Mouse (Mus musculus): Measurements from ENCODE around the gene Litaf. TPM values are rescaled to one million over a fixed set of nuclear protein-coding genes. Genes with fewer than 3 reads are reported as not detected.

The Litaf gene
- polyA plus RNA-seq, 1 experiment from 2014 or later: 59.2 TPM

DNA sequence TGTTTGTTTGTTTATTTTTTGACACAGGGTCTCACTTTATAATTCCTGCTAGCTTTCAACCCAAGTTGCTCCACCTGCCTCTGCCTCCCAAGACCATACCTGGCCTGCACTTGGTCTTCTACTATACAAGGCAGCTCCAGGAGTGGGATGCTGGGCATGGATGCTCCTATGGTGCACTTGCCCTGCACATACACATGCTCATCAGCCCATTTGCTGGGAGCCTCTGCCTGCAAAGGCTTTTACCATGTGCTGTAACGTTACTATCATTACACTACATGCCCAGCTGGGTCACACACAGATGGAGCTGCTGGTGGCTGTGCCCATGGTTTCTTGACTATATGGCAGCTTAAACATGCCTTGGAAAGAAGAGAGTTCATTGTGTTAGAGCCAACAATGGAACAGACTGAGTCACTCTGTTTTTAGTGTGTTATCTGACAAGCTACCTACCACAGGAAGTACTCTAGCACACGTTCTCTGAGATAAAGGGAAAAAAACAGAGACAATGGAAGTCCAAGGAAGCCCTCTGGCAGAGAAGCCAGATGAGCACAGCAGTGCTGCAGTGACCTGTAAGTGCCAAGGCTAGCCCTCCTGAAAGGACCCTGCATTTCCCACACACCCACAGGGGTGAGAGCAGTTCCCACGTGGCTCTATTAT lies 12.4 kb upstream of the Litaf start:
- Histone ChIP-seq H3K4me3 (no peak overlapping the region), H3K27me3 (no peaks in the 10 kb centered on the region), H3K9me3 (replicated peaks) (no peaks in the 10 kb centered on the region), H3K9ac (no peak overlapping the region), H3K4me1 (peaks cover under 1% of the 10 kb centered on the region), H3K4me2 (no peak overlapping the region), H3K36me3 (ENCODE audit: poor library complexity, severe bottlenecking) (peaks cover 89% of the 10 kb centered on the region), H3K27ac (no peak overlapping the region)
- ATAC-seq: no peak
- WGBS: 78% methylated on average over 3 of the region's 3 CpGs

DNA sequence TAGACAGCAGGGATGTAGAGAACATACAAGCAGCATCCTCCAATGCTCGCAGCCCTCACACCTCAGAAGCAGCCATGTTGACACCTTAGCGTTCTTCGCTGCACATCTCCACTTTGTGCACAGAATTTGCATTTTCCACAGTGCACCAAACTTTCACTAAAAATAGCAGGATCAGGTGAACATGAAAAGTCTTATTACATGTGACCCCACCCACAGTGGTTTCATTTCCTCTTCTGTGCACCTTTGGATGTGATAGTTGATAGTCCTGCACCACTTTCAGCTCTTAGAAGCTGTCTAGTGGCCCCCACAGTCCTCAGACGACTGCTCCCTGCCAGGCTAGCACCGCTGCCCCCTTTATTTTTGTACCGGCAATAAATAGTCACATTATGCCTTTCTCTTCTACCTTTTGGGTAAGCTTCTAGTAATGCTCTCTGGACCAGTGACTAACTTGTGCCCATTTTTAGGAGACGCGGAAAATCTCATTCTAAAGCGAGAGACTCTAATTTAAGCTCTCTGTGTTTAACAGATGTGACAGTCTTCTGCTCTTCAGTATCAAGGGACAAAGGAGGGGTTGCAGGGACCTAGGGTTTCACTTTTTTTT lies 11.7 kb upstream of the Litaf start:
- H3K36me3 ChIP-seq (ENCODE audit: poor library complexity, severe bottlenecking): peaks cover 89% of the 10 kb centered on the region
- no peak overlapping the region for H3K9ac ChIP-seq
- peaks cover 7% of the 10 kb centered on the region for H3K4me1 ChIP-seq
- no peak overlapping the region for H3K4me3 ChIP-seq
- H3K27ac ChIP-seq: no peak overlapping the region
- ATAC-seq: no peak
- WGBS: 90% methylated on average over 9 of the region's 9 CpGs
- no peaks in the 10 kb centered on the region for H3K27me3 ChIP-seq
- H3K4me2 ChIP-seq: no peak overlapping the region
- H3K9me3 ChIP-seq (replicated peaks): no peaks in the 10 kb centered on the region

DNA sequence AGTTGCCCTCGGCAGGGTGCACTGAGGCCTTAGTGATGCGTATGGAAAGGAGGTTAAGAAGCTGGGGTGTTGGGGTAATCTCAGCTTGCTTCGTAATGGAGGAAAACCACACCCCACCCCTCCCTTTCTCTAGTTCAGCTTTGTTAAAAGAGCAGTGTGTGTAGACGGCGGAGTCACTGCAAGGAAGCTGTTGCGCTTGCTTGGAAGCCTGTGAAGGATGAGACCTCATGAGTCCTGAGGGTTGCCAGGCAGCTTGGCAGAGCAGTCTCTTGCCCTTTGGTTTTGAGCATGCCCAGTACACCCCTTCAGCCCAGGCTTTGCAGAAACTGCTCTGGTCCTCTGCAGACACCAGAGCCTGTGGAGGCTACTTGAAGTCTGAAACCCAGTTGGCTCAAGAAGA lies 7.1 kb upstream of the Litaf start:
- no peaks in the 10 kb centered on the region for H3K27me3 ChIP-seq
- H3K36me3 ChIP-seq (ENCODE audit: poor library complexity, severe bottlenecking): peaks cover 77% of the 10 kb centered on the region
- peaks cover 49% of the 10 kb centered on the region for H3K4me1 ChIP-seq
- H3K4me3 ChIP-seq: no peak overlapping the region
- H3K4me2 ChIP-seq: no peak overlapping the region
- no peak overlapping the region for H3K27ac ChIP-seq
- no peak overlapping the region for H3K9ac ChIP-seq
- no peaks in the 10 kb centered on the region for H3K9me3 ChIP-seq (replicated peaks)
- no peak for ATAC-seq
- 82% methylated on average over 6 of the region's 6 CpGs for WGBS

DNA sequence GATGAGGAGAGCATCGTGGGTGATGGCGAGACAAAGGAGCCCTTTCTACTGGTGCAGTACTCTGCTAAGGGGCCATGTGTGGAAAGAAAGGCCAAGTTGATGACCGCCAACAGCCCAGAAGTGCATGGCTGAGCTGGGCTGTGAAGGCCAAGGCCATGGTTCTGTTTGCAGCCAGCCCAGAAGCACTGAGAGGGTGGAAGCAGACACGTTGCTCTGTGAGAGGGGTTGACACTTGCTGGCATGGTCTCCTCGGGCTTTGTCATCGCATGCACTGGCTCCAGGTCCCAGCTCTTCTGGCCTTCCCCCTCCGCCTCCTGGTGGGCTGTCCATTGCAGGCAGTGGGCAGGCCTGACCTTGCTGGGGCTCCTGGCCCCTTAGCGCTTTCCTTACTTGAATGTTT lies 6.5 kb upstream of the Litaf start:
- Histone ChIP-seq H3K4me3 (no peak overlapping the region), H3K4me1 (peaks cover 55% of the 10 kb centered on the region), H3K36me3 (ENCODE audit: poor library complexity, severe bottlenecking) (peaks cover 71% of the 10 kb centered on the region), H3K9ac (no peak overlapping the region), H3K27me3 (no peaks in the 10 kb centered on the region), H3K9me3 (replicated peaks) (no peaks in the 10 kb centered on the region), H3K27ac (peak overlapping the region; percentile 51; the same call in 1 of the 2 replicates), H3K4me2 (no peak overlapping the region)
- WGBS: 81% methylated on average over 8 of the region's 8 CpGs
- no peak for ATAC-seq

DNA sequence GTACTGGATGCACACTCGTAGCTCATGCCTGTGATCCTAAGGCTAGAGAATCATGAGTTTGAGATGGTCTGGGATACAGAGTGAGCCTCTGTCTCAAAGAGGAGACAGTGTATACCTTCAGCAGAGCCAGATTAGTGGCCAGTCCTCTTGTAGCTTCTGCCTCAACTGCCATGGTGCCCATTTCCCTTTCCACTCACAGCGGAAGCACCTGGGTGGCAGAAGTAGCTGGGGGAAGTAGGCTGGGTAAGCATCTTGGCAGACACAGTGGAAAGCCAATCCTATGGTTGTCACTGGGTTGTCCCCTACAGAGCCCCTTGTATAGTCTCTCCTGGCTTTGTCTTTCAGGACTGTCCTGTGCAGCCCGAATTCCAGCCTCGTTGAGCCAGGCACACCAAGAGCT lies 5.9 kb upstream of the Litaf start:
- H3K27me3 ChIP-seq: no peaks in the 10 kb centered on the region
- no peak for ATAC-seq
- H3K27ac ChIP-seq: no peak overlapping the region; the same call in 1 of the 2 replicates
- no peaks in the 10 kb centered on the region for H3K9me3 ChIP-seq (replicated peaks)
- peaks cover 59% of the 10 kb centered on the region for H3K4me1 ChIP-seq
- H3K36me3 ChIP-seq (ENCODE audit: poor library complexity, severe bottlenecking): peaks cover 66% of the 10 kb centered on the region
- no peak overlapping the region for H3K4me3 ChIP-seq
- WGBS: 89% methylated on average over 4 of the region's 4 CpGs
- H3K4me2 ChIP-seq: no peak overlapping the region
- no peak overlapping the region for H3K9ac ChIP-seq

DNA sequence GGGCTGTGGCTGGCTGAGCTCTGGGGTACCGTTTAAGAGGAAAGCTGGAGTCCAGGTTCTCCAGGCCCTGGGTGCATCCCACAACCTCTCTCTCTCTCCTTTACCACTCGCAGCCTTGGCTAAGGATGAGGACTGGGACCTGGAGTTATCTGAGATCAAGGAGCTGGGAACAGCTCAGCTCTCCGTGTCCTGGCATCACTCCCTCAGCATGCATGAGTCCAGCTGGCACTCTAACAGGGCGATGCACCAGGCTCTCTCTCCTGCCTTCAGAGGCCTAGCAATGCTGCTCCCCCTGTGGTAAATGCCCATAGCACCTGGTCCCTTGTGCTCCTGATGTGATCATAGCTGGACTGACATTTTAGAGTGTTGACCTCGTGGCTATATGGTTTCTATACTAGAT lies 5.2 kb upstream of the Litaf start:
- no peak for ATAC-seq
- H3K9me3 ChIP-seq (replicated peaks): no peaks in the 10 kb centered on the region
- H3K4me3 ChIP-seq: no peak overlapping the region
- peaks cover 59% of the 10 kb centered on the region for H3K4me1 ChIP-seq
- no peak overlapping the region for H3K27ac ChIP-seq
- no peak overlapping the region for H3K4me2 ChIP-seq
- H3K27me3 ChIP-seq: no peaks in the 10 kb centered on the region
- H3K36me3 ChIP-seq (ENCODE audit: poor library complexity, severe bottlenecking): peaks cover 59% of the 10 kb centered on the region
- WGBS: 79% methylated on average over 5 of the region's 5 CpGs
- H3K9ac ChIP-seq: no peak overlapping the region

DNA sequence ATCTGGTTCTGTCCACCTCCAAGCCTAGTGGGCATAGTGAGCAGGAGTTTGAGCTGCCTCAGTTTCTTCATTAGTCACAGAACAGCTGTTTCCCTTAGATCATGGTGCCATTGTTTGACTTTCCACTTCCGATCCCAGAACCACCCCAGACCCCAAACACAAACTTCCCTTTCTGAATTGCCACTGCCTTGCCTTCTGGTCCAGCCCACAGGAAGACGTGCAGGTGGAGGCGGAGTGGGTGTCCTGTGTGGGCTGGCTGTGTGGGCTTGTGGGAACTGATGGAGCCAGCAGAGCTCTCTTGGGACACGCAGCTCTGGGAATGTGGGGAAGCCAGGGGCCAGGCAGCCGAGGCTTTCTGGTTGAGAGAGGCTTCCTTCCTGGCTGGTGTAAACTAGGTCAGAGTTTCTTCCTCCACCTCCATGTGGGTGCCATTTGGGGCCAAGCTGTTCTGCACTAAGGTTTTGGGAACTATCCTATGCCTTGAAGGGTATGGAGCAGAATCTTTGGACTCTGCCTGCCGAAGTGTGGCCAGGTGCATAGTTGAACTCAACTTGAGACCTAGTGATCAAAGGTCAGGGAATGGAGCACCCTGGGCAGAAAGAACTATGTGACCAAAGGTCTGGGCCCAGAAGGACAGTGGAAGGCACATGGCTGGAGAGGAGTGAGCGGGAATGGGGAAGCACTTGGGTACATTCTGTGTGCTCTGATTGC lies 3.9 kb upstream of the Litaf start:
- H3K9ac ChIP-seq: no peak overlapping the region
- H3K36me3 ChIP-seq (ENCODE audit: poor library complexity, severe bottlenecking): peaks cover 46% of the 10 kb centered on the region
- H3K4me3 ChIP-seq: no peak overlapping the region
- peak overlapping the region; percentile 92; the same call in 1 of the 2 replicates for H3K4me2 ChIP-seq
- H3K4me1 ChIP-seq: peaks cover 67% of the 10 kb centered on the region
- H3K27me3 ChIP-seq: no peaks in the 10 kb centered on the region
- 0 out of 2 replicates have a peak overlapping the region, but pooled peaks have one; percentile 17 for H3K27ac ChIP-seq
- ATAC-seq: no peak
- 87% methylated on average over 7 of the region's 7 CpGs for WGBS
- no peaks in the 10 kb centered on the region for H3K9me3 ChIP-seq (replicated peaks)

DNA sequence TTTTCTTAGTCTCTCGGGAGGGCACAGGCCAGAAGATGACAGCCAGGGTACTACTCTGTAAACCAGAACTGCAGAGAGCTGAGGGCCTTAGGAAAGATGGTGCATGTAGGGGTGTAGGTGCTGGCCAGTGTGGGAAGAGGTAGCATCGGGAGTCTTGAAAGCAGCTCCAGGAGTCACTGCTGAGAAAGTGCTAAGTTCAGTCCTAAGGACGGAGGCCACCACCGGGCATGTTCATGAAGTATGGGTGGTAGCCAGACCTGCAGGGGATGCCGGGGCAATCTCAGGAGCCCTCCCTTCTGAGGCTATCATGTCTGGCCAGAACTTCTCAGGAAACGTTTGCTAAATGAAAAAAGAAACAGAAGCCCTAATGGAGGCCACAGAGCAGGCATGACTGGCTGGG lies 3.3 kb upstream of the Litaf start:
- Histone ChIP-seq H3K9me3 (replicated peaks) (no peaks in the 10 kb centered on the region), H3K4me2 (peak overlapping the region; percentile 92), H3K27ac (0 out of 2 replicates have a peak overlapping the region, but pooled peaks have one; percentile 17), H3K27me3 (no peaks in the 10 kb centered on the region), H3K4me1 (peaks cover 71% of the 10 kb centered on the region), H3K9ac (0 out of 2 replicates have a peak overlapping the region, but pooled peaks have one; percentile 98), H3K4me3 (peak overlapping the region; percentile 13), H3K36me3 (ENCODE audit: poor library complexity, severe bottlenecking) (peaks cover 40% of the 10 kb centered on the region)
- ATAC-seq: no peak
- 91% methylated on average over 6 of the region's 6 CpGs for WGBS

DNA sequence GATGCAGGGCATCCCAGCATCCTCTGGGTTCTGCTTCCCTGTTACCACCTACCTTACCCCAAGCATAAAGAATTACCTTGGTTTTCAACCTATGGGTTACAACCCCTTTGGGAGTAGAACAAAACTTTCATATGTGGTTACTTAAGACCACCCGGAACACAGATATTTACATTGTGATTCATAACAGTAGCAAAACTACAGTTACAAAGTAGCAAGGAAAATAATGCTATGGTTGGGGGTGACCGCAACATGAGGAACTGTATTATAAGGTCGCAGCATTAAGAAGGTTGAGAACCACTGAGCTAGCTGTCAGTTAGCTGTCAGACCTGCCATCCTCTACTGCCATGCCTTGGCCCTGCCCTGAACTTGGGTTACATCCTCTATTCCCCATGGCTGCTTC lies 2.7 kb upstream of the Litaf start:
- peaks cover 34% of the 10 kb centered on the region for H3K36me3 ChIP-seq (ENCODE audit: poor library complexity, severe bottlenecking)
- 96% methylated on average over 3 of the region's 3 CpGs for WGBS
- H3K9me3 ChIP-seq (replicated peaks): no peaks in the 10 kb centered on the region
- H3K4me1 ChIP-seq: peaks cover 74% of the 10 kb centered on the region
- no peak overlapping the region for H3K27ac ChIP-seq
- peak overlapping the region; percentile 80 for H3K4me3 ChIP-seq
- H3K27me3 ChIP-seq: no peaks in the 10 kb centered on the region
- ATAC-seq: no peak
- peak overlapping the region; percentile 98; the same call in 1 of the 2 replicates for H3K9ac ChIP-seq
- peak overlapping the region; percentile 92 for H3K4me2 ChIP-seq

DNA sequence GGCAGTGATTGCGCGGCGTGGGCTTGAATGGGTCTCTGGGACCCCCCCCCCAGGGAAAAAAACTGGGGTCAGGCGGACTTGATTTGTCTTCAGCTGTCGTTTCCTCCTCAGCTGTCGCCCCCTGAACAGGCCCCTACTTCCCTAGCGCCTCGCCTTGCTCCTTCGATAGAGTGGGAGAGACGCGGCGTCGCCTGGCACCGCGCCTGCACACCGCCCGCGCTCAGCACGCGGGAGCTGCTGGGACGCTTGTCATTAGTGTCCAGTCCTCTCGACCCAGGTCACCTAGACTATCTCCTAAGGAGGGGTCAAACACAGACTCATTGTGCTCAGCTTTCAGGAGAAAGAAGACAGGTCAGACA lies 855 bp upstream of the Litaf start:
- Histone ChIP-seq H3K36me3 (ENCODE audit: poor library complexity, severe bottlenecking) (peaks cover 15% of the 10 kb centered on the region), H3K4me3 (peak overlapping the region; percentile 80), H3K27ac (peak overlapping the region; percentile 98), H3K27me3 (no peaks in the 10 kb centered on the region), H3K9me3 (replicated peaks) (no peaks in the 10 kb centered on the region), H3K4me1 (peaks cover 71% of the 10 kb centered on the region), H3K9ac (peak overlapping the region; percentile 98), H3K4me2 (peak overlapping the region; percentile 92)
- ATAC-seq: peak; percentile 56
- 0% methylated on average over 22 of the region's 22 CpGs for WGBS

DNA sequence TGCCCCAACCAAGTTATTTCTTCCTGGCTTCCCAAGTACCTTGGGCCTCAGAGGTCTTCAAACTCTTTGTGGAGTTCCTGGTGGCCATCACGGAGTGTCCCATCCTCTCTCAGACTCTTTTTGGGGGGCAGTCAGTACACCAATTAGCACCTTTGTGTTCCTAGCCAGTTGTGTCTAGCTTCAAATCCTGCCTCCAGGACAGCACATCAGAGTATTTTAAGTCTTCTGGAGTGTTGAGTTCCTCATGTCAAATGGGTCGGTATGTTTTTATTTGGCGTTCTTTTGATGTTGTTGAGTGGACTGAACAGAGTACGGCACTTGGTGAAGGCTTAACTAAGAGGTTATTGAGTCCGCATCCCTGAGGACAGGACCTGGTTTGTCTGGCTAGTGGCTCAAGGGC lies 526 bp downstream of the Litaf start:
- ATAC-seq: peak; percentile 20
- Histone ChIP-seq H3K9me3 (replicated peaks) (no peaks in the 10 kb centered on the region), H3K27me3 (no peaks in the 10 kb centered on the region), H3K9ac (peak overlapping the region; percentile 98), H3K4me3 (peak overlapping the region; percentile 80), H3K27ac (peak overlapping the region; percentile 76), H3K4me1 (peaks cover 61% of the 10 kb centered on the region), H3K4me2 (peak overlapping the region; percentile 62), H3K36me3 (ENCODE audit: poor library complexity, severe bottlenecking) (0 out of 2 replicates have a peak, but pooled peaks cover 3% of the 10 kb centered on the region)
- WGBS: 51% methylated on average over 5 of the region's 5 CpGs

DNA sequence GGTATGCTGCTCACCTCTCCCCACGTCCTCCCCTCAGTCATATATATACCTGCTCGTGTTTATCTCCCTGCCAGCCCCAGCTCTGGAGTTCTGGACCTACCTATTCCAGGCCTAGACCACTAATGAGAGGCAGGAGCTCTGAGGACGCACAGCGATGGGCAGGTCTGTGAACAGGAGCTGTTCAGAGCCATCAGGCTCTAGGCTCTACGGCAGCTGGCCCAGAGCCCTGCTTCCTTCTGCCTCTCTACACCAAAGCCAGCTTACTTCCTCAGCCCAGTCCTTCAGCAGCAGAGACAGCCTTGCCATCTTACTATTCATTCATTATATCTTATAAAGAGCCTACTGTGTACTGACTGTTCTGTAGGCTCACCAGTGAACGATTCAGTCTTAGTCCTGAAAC lies 1.2 kb downstream of the Litaf start:
- H3K36me3 ChIP-seq (ENCODE audit: poor library complexity, severe bottlenecking): 0 out of 2 replicates have a peak, but pooled peaks cover 3% of the 10 kb centered on the region
- H3K9me3 ChIP-seq (replicated peaks): no peaks in the 10 kb centered on the region
- WGBS: 86% methylated on average over 6 of the region's 6 CpGs
- ATAC-seq: no peak
- H3K4me1 ChIP-seq: peaks cover 55% of the 10 kb centered on the region
- no peaks in the 10 kb centered on the region for H3K27me3 ChIP-seq
- H3K9ac ChIP-seq: no peak overlapping the region
- no peak overlapping the region for H3K27ac ChIP-seq
- no peak overlapping the region for H3K4me3 ChIP-seq
- peak overlapping the region; percentile 62; the same call in 1 of the 2 replicates for H3K4me2 ChIP-seq
